In genomic region chr2:69837996-69838395, GRCm38 (mm10) we compare ENCODE assay signal across 17 mouse cellular contexts. TPM values are rescaled to one million over a fixed set of nuclear protein-coding genes. Genes with fewer than 3 reads are reported as not detected.
DNase-seq lines count a peak whose midpoint lies in the region; ATAC-seq and TF ChIP-seq lines count a peak whose summit lies in the region.
"Had no signal": no experiment of that assay in that cellular context is flagged by ENCODE, and none has a peak within 500 bp of the region (broad histone marks: within the 10 kb centered on the region; RNA-seq: fewer than 3 reads in every experiment).

No protein-coding gene starts in this region.

- H3K9me3 ChIP-seq in midbrain, embryonic 11.5 days (ENCODE audit: control insufficient read depth, low read length): no peaks in the 10 kb centered on the region
- H3K9me3 ChIP-seq in midbrain, embryonic 15.5 days: no peaks in the 10 kb centered on the region
- H3K9me3 ChIP-seq in stomach, postnatal 0 days (ENCODE audit: control insufficient read depth, low read length): no peaks in the 10 kb centered on the region
- no peaks in the 10 kb centered on the region for H3K9me3 ChIP-seq in neural tube, embryonic 15.5 days (replicated peaks)
- H3K9me3 ChIP-seq: midbrain, embryonic 12.5 days had no signal

- no peaks in the 10 kb centered on the region for H3K4me1 ChIP-seq in cerebellum, adult 2 months (ENCODE audit: control insufficient read depth, insufficient read depth, low read length)
- no peaks in the 10 kb centered on the region; the same call in 1 of the 2 replicates for H3K4me1 ChIP-seq in midbrain, embryonic 11.5 days (ENCODE audit: control insufficient read depth, insufficient read depth, low read length)
- no peaks in the 10 kb centered on the region for H3K4me1 ChIP-seq in midbrain, embryonic 15.5 days
- H3K4me1 ChIP-seq in liver, adult 2 months (ENCODE audit: control insufficient read depth, insufficient read depth, low read length): no peaks in the 10 kb centered on the region
- no peaks in the 10 kb centered on the region for H3K4me1 ChIP-seq in stomach, postnatal 0 days (replicated peaks; ENCODE audit: control insufficient read depth, insufficient read depth)
- no peaks in the 10 kb centered on the region for H3K4me1 ChIP-seq in neural tube, embryonic 15.5 days

- no peaks in the 10 kb centered on the region for H3K27me3 ChIP-seq in cerebellum, adult 2 months (ENCODE audit: control insufficient read depth, insufficient read depth, low read length)
- H3K27me3 ChIP-seq in midbrain, embryonic 11.5 days (ENCODE audit: control insufficient read depth, insufficient read depth, low read length): no peaks in the 10 kb centered on the region
- H3K27me3 ChIP-seq in midbrain, embryonic 15.5 days (replicated peaks): no peaks in the 10 kb centered on the region
- H3K27me3 ChIP-seq in liver, adult 2 months (ENCODE audit: control insufficient read depth, insufficient read depth, low read length): no peaks in the 10 kb centered on the region
- no peaks in the 10 kb centered on the region for H3K27me3 ChIP-seq in stomach, postnatal 0 days (ENCODE audit: control insufficient read depth, insufficient read depth, low read length)
- no peaks in the 10 kb centered on the region for H3K27me3 ChIP-seq in neural tube, embryonic 15.5 days (replicated peaks)
- H3K27me3 ChIP-seq: midbrain, embryonic 12.5 days had no signal

- peak; percentile 38; the same call in 1 of the 2 replicates for ATAC-seq in midbrain, embryonic 11.5 days (ENCODE audit: low FRiP score)
- ATAC-seq in midbrain, embryonic 15.5 days (replicated peaks): no peak
- no peak for ATAC-seq in stomach, postnatal 0 days (ENCODE audit: low FRiP score, low TSS enrichment)
- no peak for ATAC-seq in neural tube, embryonic 15.5 days (ENCODE audit: low FRiP score)
- ATAC-seq: inflammation-experienced regulatory T-cells, adult 6 months; lung, postnatal 0 days had no signal

- H3K4me3 ChIP-seq in cerebellum, adult 2 months (replicated peaks; ENCODE audit: insufficient read depth, low read depth, low read length): no peak overlapping the region
- H3K4me3 ChIP-seq in midbrain, embryonic 11.5 days (ENCODE audit: low read depth, low read length): no peak overlapping the region
- H3K4me3 ChIP-seq in midbrain, embryonic 15.5 days: no peak overlapping the region
- H3K4me3 ChIP-seq in liver, adult 2 months (ENCODE audit: insufficient read depth, low read depth, low read length): no peak overlapping the region
- H3K4me3 ChIP-seq in stomach, postnatal 0 days (ENCODE audit: low read depth, low read length): no peak overlapping the region
- no peak overlapping the region for H3K4me3 ChIP-seq in neural tube, embryonic 15.5 days (replicated peaks)
- H3K4me3 ChIP-seq: erythroblast, embryonic 14.5 days; midbrain, embryonic 12.5 days had no signal

- no peak overlapping the region for H3K27ac ChIP-seq in cerebellum, adult 2 months (ENCODE audit: insufficient read depth, low read length)
- H3K27ac ChIP-seq in midbrain, embryonic 11.5 days (ENCODE audit: low read depth, low read length): no peak overlapping the region
- H3K27ac ChIP-seq in midbrain, embryonic 15.5 days: no peak overlapping the region
- H3K27ac ChIP-seq in liver, adult 2 months (replicated peaks; ENCODE audit: insufficient read depth, low read depth, low read length): no peak overlapping the region
- no peak overlapping the region for H3K27ac ChIP-seq in stomach, postnatal 0 days (replicated peaks)
- H3K27ac ChIP-seq in neural tube, embryonic 15.5 days (replicated peaks): no peak overlapping the region
- H3K27ac ChIP-seq: midbrain, embryonic 12.5 days had no signal

- H3K4me2 ChIP-seq in midbrain, embryonic 11.5 days: no peak overlapping the region
- no peak overlapping the region for H3K4me2 ChIP-seq in midbrain, embryonic 15.5 days
- H3K4me2 ChIP-seq in stomach, postnatal 0 days (replicated peaks; ENCODE audit: low read depth): no peak overlapping the region
- H3K4me2 ChIP-seq in neural tube, embryonic 15.5 days: no peak overlapping the region
- H3K4me2 ChIP-seq: midbrain, embryonic 12.5 days had no signal

- 33% methylated on average over 3 of the region's 3 CpGs for WGBS in cerebellum, adult 2 months
- WGBS in midbrain, embryonic 11.5 days: 31% methylated on average over 3 of the region's 3 CpGs
- WGBS in midbrain, embryonic 15.5 days: 26% methylated on average over 3 of the region's 3 CpGs
- WGBS in liver, adult 2 months: 62% methylated on average over 3 of the region's 3 CpGs
- 48% methylated on average over 3 of the region's 3 CpGs for WGBS in stomach, postnatal 0 days
- WGBS in neural tube, embryonic 15.5 days: 51% methylated on average over 3 of the region's 3 CpGs

- no peak overlapping the region for H3K9ac ChIP-seq in midbrain, embryonic 11.5 days (ENCODE audit: low read length)
- H3K9ac ChIP-seq in midbrain, embryonic 15.5 days: no peak overlapping the region
- no peak overlapping the region for H3K9ac ChIP-seq in liver, adult 2 months (ENCODE audit: low read depth, low read length)
- H3K9ac ChIP-seq in stomach, postnatal 0 days (ENCODE audit: low read length): no peak overlapping the region
- H3K9ac ChIP-seq in neural tube, embryonic 15.5 days (replicated peaks): no peak overlapping the region
- H3K9ac ChIP-seq: midbrain, embryonic 12.5 days had no signal

- H3K79me2 ChIP-seq in liver, adult 2 months (ENCODE audit: control insufficient read depth, insufficient read depth, low read length): no peaks in the 10 kb centered on the region

- peak; percentile 42; the same call in 1 of the 2 replicates for TF ChIP-seq CTCF in cerebellum, adult 2 months (IDR thresholded peaks at IDR 0.05; ENCODE audit: borderline replicate concordance, insufficient read depth, low read depth, low read length)
- peak; percentile 32; the same call in 1 of the 2 replicates for TF ChIP-seq CTCF in liver, adult 2 months (IDR thresholded peaks at IDR 0.05; ENCODE audit: low read depth, low read length)
- TF ChIP-seq CTCF in stomach, postnatal 0 days (IDR thresholded peaks at IDR 0.05; ENCODE audit: low read depth): peak; percentile 45

- no peak for TF ChIP-seq EP300 in stomach, postnatal 0 days (optimal IDR thresholded peaks at IDR 0.05)

- no peak for DNase-seq in cerebellum, adult 2 months
- DNase-seq in cerebellum, adult 9-10 months: no peak
- DNase-seq in midbrain, embryonic 11.5 days (ENCODE audit: low spot score, missing footprints): no peak
- no peak for DNase-seq in liver, adult 2 months (ENCODE audit: extremely low read depth, low read depth, low spot score)
- DNase-seq in stomach, postnatal 0 days (ENCODE audit: low spot score): no peak
- DNase-seq in layer of hippocampus, adult 9-11 months: no peak
- DNase-seq: adrenal gland, postnatal 25 days; heart, postnatal 14 days; kidney, postnatal 14 days; left cerebral cortex, postnatal 4 days; thymus, postnatal 14 days had no signal

- no peak for TF ChIP-seq POLR2A in cerebellum, adult 2 months (IDR thresholded peaks at IDR 0.05; ENCODE audit: borderline replicate concordance, insufficient read depth, low read length)
- no peak for TF ChIP-seq POLR2A in liver, adult 2 months (IDR thresholded peaks at IDR 0.05; ENCODE audit: extremely low read depth, insufficient read depth, low read length)

- H3K36me3 ChIP-seq in midbrain, embryonic 11.5 days (ENCODE audit: control insufficient read depth, insufficient read depth, low read length): peaks cover 3% of the 10 kb centered on the region; the same call in 1 of the 2 replicates
- H3K36me3 ChIP-seq in midbrain, embryonic 15.5 days (replicated peaks): peaks cover 18% of the 10 kb centered on the region
- no peaks in the 10 kb centered on the region for H3K36me3 ChIP-seq in liver, adult 2 months (ENCODE audit: control insufficient read depth, insufficient read depth, low read length)
- peaks cover 6% of the 10 kb centered on the region; the same call in 1 of the 2 replicates for H3K36me3 ChIP-seq in stomach, postnatal 0 days (ENCODE audit: control insufficient read depth, insufficient read depth, low read length)
- H3K36me3 ChIP-seq in neural tube, embryonic 15.5 days: peaks cover 33% of the 10 kb centered on the region

RNA-seq across cellular contexts. Expression of gene Klhl23, which starts 16.3 kb away (rescaled TPM):
- 25.6 and 28.8 TPM in 2 replicates for polyA plus RNA-seq in cerebellum, adult 2 months (2012; rRNA removed)
- 35.0 and 38.2 TPM in 2 replicates for polyA plus RNA-seq in midbrain, embryonic 11.5 days (2014; fragmentation: Nextera tagmentation; extraction: Ambion mirVana)
- polyA plus RNA-seq in midbrain, embryonic 15.5 days (2015; fragmentation: Nextera tagmentation; extraction: Ambion mirVana): 88.0 and 94.6 TPM in 2 replicates
- total RNA-seq in liver, adult 2 months (2014; rRNA removed): 1.5 and 2.3 TPM in 2 replicates
- 0.22 and 0.46 TPM in 2 replicates for polyA plus RNA-seq in liver, adult 2 months (2012; rRNA removed)
- 21.4 and 25.1 TPM in 2 replicates for polyA plus RNA-seq in stomach, postnatal 0 days (2015; fragmentation: Nextera tagmentation; extraction: Ambion mirVana)
- polyA plus RNA-seq in neural tube, embryonic 15.5 days (2015; fragmentation: Nextera tagmentation; extraction: Ambion mirVana): 88.3 and 96.9 TPM in 2 replicates

RNA-seq across cellular contexts. Expression of gene Ssb, which starts 23.4 kb away (rescaled TPM):
- 91.0 and 92.8 TPM in 2 replicates for polyA plus RNA-seq in cerebellum, adult 2 months (2012; rRNA removed)
- 440 and 468 TPM in 2 replicates for polyA plus RNA-seq in midbrain, embryonic 11.5 days (2014; fragmentation: Nextera tagmentation; extraction: Ambion mirVana)
- 259 and 271 TPM in 2 replicates for polyA plus RNA-seq in midbrain, embryonic 15.5 days (2015; fragmentation: Nextera tagmentation; extraction: Ambion mirVana)
- 20.9 and 40.3 TPM in 2 replicates for total RNA-seq in liver, adult 2 months (2014; rRNA removed)
- 1.5 and 1.8 TPM in 2 replicates for polyA plus RNA-seq in liver, adult 2 months (2012; rRNA removed)
- 161 and 203 TPM in 2 replicates for polyA plus RNA-seq in stomach, postnatal 0 days (2015; fragmentation: Nextera tagmentation; extraction: Ambion mirVana)
- polyA plus RNA-seq in neural tube, embryonic 15.5 days (2015; fragmentation: Nextera tagmentation; extraction: Ambion mirVana): 263 and 279 TPM in 2 replicates

RNA-seq across cellular contexts. Expression of gene Mettl5, which starts 47.4 kb away (rescaled TPM):
- polyA plus RNA-seq in cerebellum, adult 2 months (2012; rRNA removed): 16.3 and 17.6 TPM in 2 replicates
- polyA plus RNA-seq in midbrain, embryonic 11.5 days (2014; fragmentation: Nextera tagmentation; extraction: Ambion mirVana): 37.6 and 41.4 TPM in 2 replicates
- 24.2 and 27.1 TPM in 2 replicates for polyA plus RNA-seq in midbrain, embryonic 15.5 days (2015; fragmentation: Nextera tagmentation; extraction: Ambion mirVana)
- total RNA-seq in liver, adult 2 months (2014; rRNA removed): 10.7 and 14.7 TPM in 2 replicates
- polyA plus RNA-seq in liver, adult 2 months (2012; rRNA removed): 7.9 and 9.7 TPM in 2 replicates
- 29.4 and 32.0 TPM in 2 replicates for polyA plus RNA-seq in stomach, postnatal 0 days (2015; fragmentation: Nextera tagmentation; extraction: Ambion mirVana)
- polyA plus RNA-seq in neural tube, embryonic 15.5 days (2015; fragmentation: Nextera tagmentation; extraction: Ambion mirVana): 30.3 and 34.6 TPM in 2 replicates

RNA-seq across cellular contexts. Expression of gene Phospho2, which starts 48.6 kb away (rescaled TPM):
- polyA plus RNA-seq in cerebellum, adult 2 months (2012; rRNA removed): 48.8 and 51.7 TPM in 2 replicates
- polyA plus RNA-seq in midbrain, embryonic 11.5 days (2014; fragmentation: Nextera tagmentation; extraction: Ambion mirVana): 44.3 and 49.9 TPM in 2 replicates
- polyA plus RNA-seq in midbrain, embryonic 15.5 days (2015; fragmentation: Nextera tagmentation; extraction: Ambion mirVana): 35.3 and 37.8 TPM in 2 replicates
- 29.6 and 34.4 TPM in 2 replicates for total RNA-seq in liver, adult 2 months (2014; rRNA removed)
- 36.0 and 39.8 TPM in 2 replicates for polyA plus RNA-seq in liver, adult 2 months (2012; rRNA removed)
- polyA plus RNA-seq in stomach, postnatal 0 days (2015; fragmentation: Nextera tagmentation; extraction: Ambion mirVana): 19.0 and 19.3 TPM in 2 replicates
- polyA plus RNA-seq in neural tube, embryonic 15.5 days (2015; fragmentation: Nextera tagmentation; extraction: Ambion mirVana): 35.0 and 36.3 TPM in 2 replicates

RNA-seq across cellular contexts. Expression of gene Ccdc173, which starts 48.6 kb away (rescaled TPM):
- 2.2 and 2.4 TPM in 2 replicates for polyA plus RNA-seq in cerebellum, adult 2 months (2012; rRNA removed)
- polyA plus RNA-seq in midbrain, embryonic 11.5 days (2014; fragmentation: Nextera tagmentation; extraction: Ambion mirVana): 3.8 and 3.9 TPM in 2 replicates
- polyA plus RNA-seq in midbrain, embryonic 15.5 days (2015; fragmentation: Nextera tagmentation; extraction: Ambion mirVana): 2.8 and 2.9 TPM in 2 replicates
- 0.13 and 0.37 TPM in 2 replicates for total RNA-seq in liver, adult 2 months (2014; rRNA removed)
- not detected in 2 replicates for polyA plus RNA-seq in liver, adult 2 months (2012; rRNA removed)
- 0.70 and 0.96 TPM in 2 replicates for polyA plus RNA-seq in stomach, postnatal 0 days (2015; fragmentation: Nextera tagmentation; extraction: Ambion mirVana)
- 1.9 and 2.2 TPM in 2 replicates for polyA plus RNA-seq in neural tube, embryonic 15.5 days (2015; fragmentation: Nextera tagmentation; extraction: Ambion mirVana)
- polyA plus RNA-seq: erythroblast, embryonic 14.5 days had no signal

Comparison
In these comparisons a context has a peak if more than half of its experiments do, and no peak if none do; other contexts are left out.
1. RNA of gene Klhl23, which starts 16.3 kb away (polyA plus RNA-seq): 88.3 to 96.9 TPM in neural tube, embryonic 15.5 days, 88.0 to 94.6 TPM in midbrain, embryonic 15.5 days, 35.0 to 38.2 TPM in midbrain, embryonic 11.5 days, 25.6 to 28.8 TPM in cerebellum, adult 2 months and 21.4 to 25.1 TPM in stomach, postnatal 0 days; 0.22 to 0.46 TPM in liver, adult 2 months; every median in the first group is over 10 times any median in the second.
2. RNA of gene Ssb, which starts 23.4 kb away (polyA plus RNA-seq): 440 to 468 TPM in midbrain, embryonic 11.5 days, 259 to 271 TPM in midbrain, embryonic 15.5 days, 263 to 279 TPM in neural tube, embryonic 15.5 days, 161 to 203 TPM in stomach, postnatal 0 days and 91.0 to 92.8 TPM in cerebellum, adult 2 months; 1.5 to 1.8 TPM in liver, adult 2 months; every median in the first group is over 10 times any median in the second.
3. Peak in every context shown above with its lines, with median percentiles within 50 percentile points of each other: CTCF ChIP-seq.